Mouse (Mus musculus) erythroblast, embryonic 14.5 days (primary cell): ENCODE results near the gene Dennd1a.

Source experiments
- GATA1 ChIP-seq: IDR thresholded peaks from 2 replicates; pipeline ENCODE4 v1.6.1; 2012; ENCODE audit warnings: low read length, inconsistent platforms, mixed read lengths
- TAL1 ChIP-seq: IDR thresholded peaks from 3 replicates; pipeline ENCODE4 v1.6.1; 2012; ENCODE audit warnings: low read length, inconsistent platforms, mixed read lengths

DNA sequence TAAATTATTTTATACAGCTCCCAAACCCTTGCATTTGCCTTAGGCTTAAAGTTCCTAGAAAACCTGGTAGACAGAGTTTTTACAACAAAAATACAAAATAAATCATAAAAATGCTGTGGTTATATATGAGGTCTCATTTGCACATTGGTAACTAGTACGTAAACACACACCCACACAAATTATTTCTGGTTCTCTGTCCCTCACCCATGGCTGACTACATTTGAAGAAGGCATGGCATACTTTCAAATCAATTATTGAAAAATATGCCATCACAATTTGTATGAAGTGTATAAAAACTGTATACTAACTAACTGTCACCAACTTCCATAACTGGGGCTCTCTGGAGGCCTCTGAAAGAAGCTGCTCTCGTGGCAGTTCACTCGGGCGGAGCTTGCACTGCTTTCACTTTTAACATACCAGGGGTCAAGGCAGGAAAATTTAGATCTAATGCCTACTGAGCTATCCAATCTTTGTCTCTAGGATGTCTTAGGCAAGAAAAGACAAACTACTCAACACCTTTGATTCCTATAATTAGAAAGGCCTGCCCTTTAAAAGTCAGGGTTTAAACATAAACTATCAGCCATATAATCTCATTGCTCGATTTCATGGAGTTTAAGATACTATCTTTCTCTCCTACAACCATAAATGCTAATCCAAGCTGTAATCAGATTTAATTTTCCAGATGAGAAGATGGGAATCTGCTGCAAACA is 122.7 kb downstream of the Dennd1a start:
- TF ChIP-seq TAL1 (no peak), GATA1 (no peak)
